Mouse (Mus musculus) lung, adult 2 months (tissue): Measurements from ENCODE around the gene Hip1.

Experiments used
- CTCF ChIP-seq: fragments of 200-500 bp; IDR thresholded peaks from 2 replicates; pipeline ENCODE4 v1.5.1; 2011; ENCODE audit warnings: mild to moderate bottlenecking, low read length, control low read depth; ENCODE audit not compliant: insufficient read depth
- POLR2A ChIP-seq: fragments of 200-500 bp; IDR thresholded peaks from 2 replicates; pipeline ENCODE4 v1.6.1; 2011; ENCODE audit warnings: low read depth, mild to moderate bottlenecking, control low read depth, low read length, borderline replicate concordance; ENCODE audit errors: extremely low read depth

DNA sequence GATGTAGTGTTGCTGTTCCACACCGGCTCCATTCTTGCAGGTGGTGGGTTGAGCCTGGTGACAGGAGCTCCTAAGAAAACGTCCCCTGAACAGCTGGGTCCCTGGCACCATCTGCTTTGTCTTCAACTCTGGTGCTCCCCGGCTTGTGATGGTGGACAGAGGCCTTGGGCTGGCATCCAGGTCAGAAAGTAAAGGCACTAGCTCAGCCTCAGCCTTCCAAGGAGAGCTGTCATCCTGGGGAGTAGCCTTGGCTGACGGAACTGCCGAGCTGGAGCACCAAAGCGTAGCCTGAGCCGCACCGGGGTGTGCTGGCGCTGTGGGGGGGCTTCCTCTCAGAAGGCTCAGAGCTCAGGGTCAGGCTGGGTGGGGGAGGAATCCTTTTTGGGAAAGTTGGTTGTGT is 134.7 kb downstream of the Hip1 start:
- no peak for TF ChIP-seq CTCF
- TF ChIP-seq POLR2A, result no peak
